Mouse (Mus musculus) hindbrain, embryonic 12.5 days (tissue): Measurements from ENCODE around the gene Mrpl30. TPM values are rescaled to one million over a fixed set of nuclear protein-coding genes. Genes with fewer than 3 reads are reported as not detected.
A peak's percentile ranks its signal among the peaks of the same experiment; 100 is the strongest.

Experiments
- ATAC-seq: fragments of 200-750 bp; cut with Nextera tagmentation; 2 replicates; pipeline ENCODE4 v1.8.0; 2017; ENCODE audit warnings: moderate TSS enrichment; ENCODE audit not compliant: low FRiP score
- H3K27ac ChIP-seq: fragments of 300-500 bp; sonication (generic); 2 replicates; pipeline ENCODE4 v1.5.1; 2016; ENCODE audit warnings: mild to moderate bottlenecking
- H3K27me3 ChIP-seq: fragments of 300-500 bp; sonication (generic); 2 replicates; pipeline ENCODE4 v1.6.1; 2016; ENCODE audit warnings: mild to moderate bottlenecking
- H3K36me3 ChIP-seq: fragments of 300-500 bp; sonication (generic); 2 replicates; pipeline ENCODE4 v1.6.1; 2016; ENCODE audit warnings: mild to moderate bottlenecking
- H3K4me1 ChIP-seq: fragments of 300-500 bp; sonication (generic); 2 replicates; pipeline ENCODE4 v1.6.1; 2016
- H3K4me2 ChIP-seq: fragments of 300-500 bp; sonication (generic); replicated peaks from 2 replicates; pipeline ENCODE4 v1.6.1; 2016; ENCODE audit warnings: mild to moderate bottlenecking
- H3K4me3 ChIP-seq: fragments of 300-500 bp; sonication (generic); 2 replicates; pipeline ENCODE4 v1.5.1; 2016; ENCODE audit warnings: mild to moderate bottlenecking
- H3K9ac ChIP-seq: fragments of 300-500 bp; sonication (generic); 2 replicates; pipeline ENCODE4 v1.6.1; 2016; ENCODE audit warnings: mild to moderate bottlenecking, moderate library complexity
- H3K9me3 ChIP-seq: fragments of 300-500 bp; sonication (generic); replicated peaks from 2 replicates; pipeline ENCODE4 v1.6.1; 2016; ENCODE audit warnings: mild to moderate bottlenecking
- WGBS: fragments of 180-500 bp; shearing (Covaris S2); methylation state at CpG from one replicate; pipeline ENCODE4 v1.1.7; 2016; 5-methylcytosine and 5-hydroxymethylcytosine counted together
- polyA plus RNA-seq: library from polyadenylated mRNA; unstranded; fragments of >200 nt; fragmentation: Nextera tagmentation; extraction: Ambion mirVana; gene quantifications from 2 replicates; pipeline ENCODE4 v1.2.1, GENCODE M21; 2016

Mrpl30 gene
- 185 and 220 TPM in 2 replicates for polyA plus RNA-seq

DNA sequence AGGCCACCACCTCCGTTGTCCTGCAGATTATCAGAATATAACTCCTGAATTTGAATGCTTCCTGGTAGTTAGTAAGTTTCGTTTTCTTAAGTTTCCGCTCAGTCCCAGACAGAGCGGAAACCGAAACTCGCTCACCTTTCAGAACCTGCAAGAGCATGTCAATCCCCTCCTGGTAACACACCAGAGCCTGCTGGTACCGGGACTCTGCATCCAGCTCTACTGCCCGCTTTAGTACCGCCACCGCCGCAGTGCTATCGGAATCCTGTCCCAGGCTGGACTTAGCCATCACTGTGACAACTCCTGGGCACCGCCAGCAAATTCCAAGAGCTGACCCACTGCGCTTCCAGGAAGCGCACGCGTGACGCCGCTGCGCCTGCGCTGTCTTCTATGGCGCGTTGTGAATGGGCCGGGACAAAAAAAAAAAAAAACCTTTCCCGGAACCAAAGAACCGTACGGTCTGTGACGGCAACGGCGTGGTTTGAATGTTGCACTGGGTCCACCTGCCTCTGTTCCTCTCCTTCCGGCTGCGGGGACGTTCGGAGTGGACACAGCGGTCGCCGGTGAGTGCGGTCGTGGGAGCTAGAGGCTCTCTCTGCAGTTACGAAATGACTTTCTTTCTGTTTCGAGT lies at the start of gene Mrpl30, which contains the start of gene Mitd1:
Gene Mrpl30 (plus strand): TSS at position 453 of the 628 bp plus-strand sequence.
Gene Mitd1 (minus strand): TSS at position 387 of the 628 bp plus-strand sequence.
- peak; percentile 88 for ATAC-seq
- no peaks in the 10 kb centered on the region for H3K9me3 ChIP-seq
- WGBS = under 1% methylated on average over 41 of the region's 41 CpGs
- peaks cover 19% of the 10 kb centered on the region for H3K4me1 ChIP-seq
- peak within 1 kb of the TSS; percentile 77 for H3K4me2 ChIP-seq
- H3K27ac ChIP-seq = peak within 1 kb of the TSS; percentile 80
- H3K4me3 ChIP-seq = peak within 1 kb of the TSS; percentile 67
- H3K9ac ChIP-seq = peak within 1 kb of the TSS; percentile 75
- H3K27me3 ChIP-seq = no peaks in the 10 kb centered on the region
- H3K36me3 ChIP-seq = peaks cover 13% of the 10 kb centered on the region

DNA sequence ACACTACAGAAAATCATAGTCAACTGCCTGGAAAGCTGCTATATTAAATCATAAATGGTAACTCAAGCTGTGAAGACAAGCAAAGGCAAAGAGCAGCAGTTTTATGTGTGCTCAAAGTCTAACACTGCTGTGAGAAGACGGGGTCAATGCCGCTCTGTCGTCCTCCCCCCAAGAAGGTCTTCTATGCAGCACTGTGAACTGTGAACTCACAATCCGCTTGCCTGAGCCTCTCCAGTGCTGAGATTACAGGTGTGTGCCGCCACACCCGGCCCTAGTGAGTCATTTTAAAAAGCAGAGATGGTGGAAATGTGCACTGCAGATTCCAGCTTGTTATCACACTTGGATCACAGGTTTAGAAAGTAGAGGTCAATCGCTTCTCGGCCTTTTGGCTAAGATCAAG lies 43.4 kb upstream of the Mrpl30 start:
- H3K27me3 ChIP-seq = no peaks in the 10 kb centered on the region
- no peaks in the 10 kb centered on the region for H3K9me3 ChIP-seq
- ATAC-seq = no peak
- WGBS = 83% methylated on average over 8 of the region's 8 CpGs
- no peak overlapping the region for H3K27ac ChIP-seq
- peaks cover 4% of the 10 kb centered on the region; the same call in 1 of the 2 replicates for H3K4me1 ChIP-seq
- H3K4me2 ChIP-seq = no peak overlapping the region
- no peak overlapping the region for H3K9ac ChIP-seq
- H3K4me3 ChIP-seq = no peak overlapping the region
- no peaks in the 10 kb centered on the region for H3K36me3 ChIP-seq

DNA sequence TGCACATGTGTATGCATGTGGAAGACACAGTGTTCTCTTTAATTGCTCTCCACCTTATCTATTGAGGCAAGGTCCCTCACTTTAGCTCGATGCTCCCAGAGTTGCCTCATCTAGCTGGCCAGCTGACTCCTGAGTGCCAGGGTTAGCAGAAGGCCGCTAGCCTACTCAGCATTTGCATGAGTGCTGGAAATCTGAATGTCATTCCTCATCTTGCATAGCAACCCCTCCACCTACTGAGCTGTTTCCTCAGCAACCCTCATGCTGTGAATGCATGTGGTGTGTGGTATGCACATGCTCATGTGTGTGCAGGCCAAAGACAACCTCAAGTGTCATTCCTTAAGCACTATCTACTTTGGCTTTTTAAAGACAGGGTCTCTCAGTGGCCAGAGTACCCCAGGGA lies 39.6 kb upstream of the Mrpl30 start:
- H3K9ac ChIP-seq = no peak overlapping the region
- no peak for ATAC-seq
- H3K27me3 ChIP-seq = no peaks in the 10 kb centered on the region
- H3K27ac ChIP-seq = no peak overlapping the region
- WGBS = 49% methylated on average over 2 of the region's 2 CpGs
- H3K4me3 ChIP-seq = no peak overlapping the region
- peaks cover 13% of the 10 kb centered on the region for H3K36me3 ChIP-seq
- peaks cover 4% of the 10 kb centered on the region; the same call in 1 of the 2 replicates for H3K4me1 ChIP-seq
- no peaks in the 10 kb centered on the region for H3K9me3 ChIP-seq
- no peak overlapping the region for H3K4me2 ChIP-seq

DNA sequence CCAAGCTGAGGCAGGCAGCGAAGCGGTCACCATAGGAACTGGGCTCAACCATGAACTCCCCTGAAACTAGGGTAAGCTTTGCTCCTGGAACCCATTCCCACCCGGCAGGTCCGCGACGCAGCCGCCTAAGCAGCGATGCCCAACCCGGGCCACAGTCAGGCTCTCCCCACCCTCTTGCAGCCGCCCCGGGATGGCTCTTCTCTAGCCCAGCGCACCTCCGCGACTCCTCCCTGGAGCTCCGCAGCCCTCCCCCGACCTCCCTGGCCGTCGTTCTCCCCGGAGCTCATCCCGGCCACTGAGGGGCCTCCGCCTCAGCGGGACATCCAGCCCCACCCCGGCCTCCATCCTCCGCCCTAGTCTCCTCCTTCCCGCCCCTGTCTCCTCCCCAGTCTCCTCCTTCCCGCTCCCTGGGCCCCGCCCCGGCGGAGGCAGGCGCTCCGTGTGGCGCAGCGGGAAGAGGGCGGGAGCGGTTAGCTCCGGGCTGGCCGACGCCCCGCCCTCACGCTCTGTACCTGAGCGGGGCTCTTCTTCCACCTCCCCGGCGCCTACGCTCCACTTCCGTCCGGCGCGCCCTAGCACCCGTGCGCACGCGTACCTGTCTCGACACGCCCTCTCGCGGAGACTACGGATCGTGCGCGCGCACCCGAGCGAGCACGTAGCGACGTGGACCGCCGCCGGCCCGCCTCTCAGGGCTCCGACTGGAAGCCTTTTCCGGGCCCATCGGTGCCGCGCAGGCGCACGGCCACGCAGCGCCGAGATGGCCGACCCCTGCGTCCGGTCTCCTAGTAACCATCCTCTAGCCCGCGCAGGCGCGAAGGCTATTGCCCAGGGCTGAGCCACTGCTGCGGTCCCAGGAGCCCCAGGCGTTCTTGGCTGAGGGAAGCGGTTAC lies 25.5 kb upstream of the Mrpl30 start:
- H3K4me1 ChIP-seq = no peaks in the 10 kb centered on the region
- peak overlapping the region; percentile 70 for H3K4me2 ChIP-seq
- H3K9me3 ChIP-seq = no peaks in the 10 kb centered on the region
- ATAC-seq = peak; percentile 98
- H3K4me3 ChIP-seq = peak overlapping the region; percentile 68
- H3K27me3 ChIP-seq = no peaks in the 10 kb centered on the region; the same call in 1 of the 2 replicates
- peak overlapping the region; percentile 94 for H3K27ac ChIP-seq
- peak overlapping the region; percentile 76 for H3K9ac ChIP-seq
- H3K36me3 ChIP-seq = no peaks in the 10 kb centered on the region
- WGBS = 1% methylated on average over 87 of the region's 90 CpGs

DNA sequence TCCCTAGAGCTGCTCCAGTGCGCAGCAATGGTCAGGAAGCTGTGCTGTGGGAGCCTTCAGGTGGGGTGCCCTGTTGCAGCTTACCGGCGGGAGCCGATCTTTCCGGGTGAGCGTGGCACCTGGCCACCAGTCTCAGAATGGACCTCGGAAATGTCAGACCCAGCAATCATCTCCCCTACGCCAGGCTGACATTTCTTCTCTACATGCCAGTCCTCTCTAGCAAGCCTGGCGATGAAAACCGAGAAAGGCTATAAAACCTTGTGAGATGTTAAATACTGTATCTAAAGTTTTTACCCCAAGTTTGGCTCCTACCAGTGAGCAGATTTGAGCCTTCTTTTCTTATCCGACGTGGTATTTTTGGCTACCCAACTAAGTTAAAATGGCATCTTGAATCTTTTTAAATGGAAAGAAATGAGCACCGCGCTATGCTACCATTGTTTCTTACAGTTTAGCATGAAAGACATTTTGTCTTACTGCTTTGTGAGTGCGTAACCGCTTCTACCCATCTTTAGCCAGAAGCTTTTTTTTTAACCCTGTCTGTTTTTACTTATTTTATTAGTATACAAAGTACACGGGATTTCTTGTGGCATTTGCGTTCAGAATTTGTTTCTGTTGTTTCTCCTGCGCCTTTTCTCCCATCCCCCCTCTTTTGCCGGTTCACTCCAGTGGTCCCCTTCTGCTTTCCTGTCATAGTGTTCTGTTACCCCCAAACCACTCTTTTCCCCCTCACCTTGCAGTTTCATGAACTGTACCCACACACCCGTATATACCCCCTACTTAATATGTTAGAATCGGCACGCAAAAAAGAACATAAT lies 24.7 kb upstream of the Mrpl30 start:
- Histone ChIP-seq H3K36me3 (no peaks in the 10 kb centered on the region), H3K27ac (peak overlapping the region; percentile 91), H3K4me1 (no peaks in the 10 kb centered on the region), H3K9me3 (no peaks in the 10 kb centered on the region), H3K4me3 (peak overlapping the region; percentile 68), H3K9ac (peak overlapping the region; percentile 76), H3K27me3 (no peaks in the 10 kb centered on the region; the same call in 1 of the 2 replicates), H3K4me2 (peak overlapping the region; percentile 70)
- 14% methylated on average over 23 of the region's 23 CpGs for WGBS
- ATAC-seq = no peak

DNA sequence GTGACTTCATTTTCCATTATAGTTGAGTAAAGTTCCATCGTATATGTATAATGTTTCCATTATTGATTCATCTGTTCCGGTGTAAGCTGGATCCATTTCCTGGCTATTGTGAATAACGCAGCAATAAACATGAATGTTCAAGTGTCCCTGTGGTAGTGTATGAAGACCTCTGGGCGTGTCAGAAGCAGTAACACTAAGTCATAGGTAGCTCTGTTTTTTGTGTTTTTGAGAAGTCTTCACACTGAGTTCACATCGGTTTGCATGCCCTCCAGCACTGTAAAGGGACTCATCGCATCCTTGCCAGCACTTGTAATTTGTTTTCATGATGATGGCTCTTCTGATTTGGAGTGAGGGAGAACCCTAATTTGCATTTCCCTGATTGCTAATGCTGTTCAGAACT lies 24.0 kb upstream of the Mrpl30 start, which contains the start of gene Tsga10:
Gene Tsga10 (minus strand): TSS at position 144 of the 400 bp plus-strand sequence.
- 84% methylated on average over 6 of the region's 6 CpGs for WGBS
- Histone ChIP-seq H3K4me2 (peak within 1 kb of the TSS; percentile 70), H3K4me3 (peak within 1 kb of the TSS; percentile 68), H3K27ac (peak within 1 kb of the TSS; percentile 91), H3K9me3 (no peaks in the 10 kb centered on the region), H3K36me3 (no peaks in the 10 kb centered on the region), H3K4me1 (no peaks in the 10 kb centered on the region), H3K27me3 (no peaks in the 10 kb centered on the region; the same call in 1 of the 2 replicates), H3K9ac (peak within 1 kb of the TSS; percentile 76)
- ATAC-seq = no peak

DNA sequence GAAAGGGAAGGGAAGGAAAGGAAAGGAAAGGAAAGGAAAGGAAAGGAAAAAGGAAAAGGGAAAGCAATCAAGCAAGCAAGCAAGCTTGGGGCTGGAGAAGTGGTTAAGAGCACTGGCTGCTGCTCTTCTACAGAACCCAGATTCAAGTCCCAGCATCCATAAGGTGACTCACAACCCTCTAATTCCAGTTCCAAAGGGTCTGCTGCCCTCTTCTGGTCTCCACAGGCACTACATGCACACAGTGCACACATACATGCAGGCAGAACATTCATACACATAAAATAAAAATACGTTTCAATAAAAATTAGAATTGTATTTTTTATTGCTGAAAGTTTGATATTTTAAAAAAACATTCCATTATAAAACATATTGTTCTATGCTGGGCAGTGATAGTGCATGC lies 23.2 kb upstream of the Mrpl30 start:
- no peaks in the 10 kb centered on the region for H3K36me3 ChIP-seq
- H3K9ac ChIP-seq = no peak overlapping the region
- no peak overlapping the region for H3K4me2 ChIP-seq
- H3K27me3 ChIP-seq = no peaks in the 10 kb centered on the region; the same call in 1 of the 2 replicates
- no peaks in the 10 kb centered on the region for H3K4me1 ChIP-seq
- H3K9me3 ChIP-seq = no peaks in the 10 kb centered on the region
- no peak overlapping the region for H3K4me3 ChIP-seq
- H3K27ac ChIP-seq = no peak overlapping the region
- 69% methylated on average over 1 of the region's 1 CpGs for WGBS
- no peak for ATAC-seq

DNA sequence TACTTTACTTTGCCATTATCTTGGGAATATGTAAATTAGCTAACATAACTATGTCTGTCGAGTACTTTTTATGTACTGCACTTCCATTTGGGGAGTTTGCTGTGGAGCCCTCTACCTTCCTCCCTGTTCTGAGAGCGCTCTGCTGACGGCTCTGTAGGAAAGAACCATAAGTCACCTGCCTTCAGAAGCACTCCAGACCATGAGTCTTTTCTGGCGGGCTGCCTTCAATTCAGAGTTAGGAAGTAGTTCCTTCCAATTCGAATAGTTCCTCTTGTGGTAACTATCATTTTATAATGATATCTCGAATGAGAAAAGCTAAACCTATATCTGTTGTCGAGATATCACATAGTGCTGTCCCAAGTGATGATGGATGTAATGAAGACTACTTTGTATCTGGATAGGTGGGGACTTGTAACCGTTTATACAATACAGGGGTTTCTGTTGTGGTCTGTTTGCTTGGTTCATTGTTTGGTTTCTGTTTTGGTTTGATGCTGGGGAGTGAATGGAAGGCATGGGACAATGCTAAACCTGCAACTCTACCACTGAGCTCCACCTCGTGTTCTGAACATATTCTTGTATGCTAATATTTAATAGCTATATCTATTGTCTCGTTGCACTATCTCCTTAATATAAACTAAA lies 22.5 kb upstream of the Mrpl30 start:
- H3K9ac ChIP-seq = no peak overlapping the region
- H3K36me3 ChIP-seq = no peaks in the 10 kb centered on the region
- WGBS = 74% methylated on average over 10 of the region's 10 CpGs
- H3K4me3 ChIP-seq = no peak overlapping the region
- H3K27ac ChIP-seq = no peak overlapping the region
- no peaks in the 10 kb centered on the region for H3K9me3 ChIP-seq
- H3K4me2 ChIP-seq = no peak overlapping the region
- no peaks in the 10 kb centered on the region; the same call in 1 of the 2 replicates for H3K27me3 ChIP-seq
- H3K4me1 ChIP-seq = peaks cover 4% of the 10 kb centered on the region; the same call in 1 of the 2 replicates
- no peak for ATAC-seq

DNA sequence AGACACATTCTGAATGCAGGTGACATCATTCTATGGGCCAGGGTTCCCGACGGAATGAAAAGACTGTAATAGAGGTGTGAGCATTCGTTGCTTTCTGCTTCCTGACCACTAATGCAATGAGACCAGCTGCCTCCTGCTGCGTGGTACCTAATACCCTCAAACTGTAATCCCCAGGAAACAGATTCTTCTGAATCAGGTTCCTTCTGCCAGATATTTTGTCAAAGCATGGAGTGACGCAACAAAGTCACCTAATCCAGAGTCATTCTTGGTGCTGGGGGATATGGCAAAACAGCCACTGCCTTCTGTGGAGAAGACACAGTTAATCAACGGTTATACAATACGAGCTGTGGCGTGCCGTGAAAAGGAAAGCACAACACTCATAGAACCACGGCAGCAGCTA lies 21.6 kb upstream of the Mrpl30 start:
- Histone ChIP-seq H3K27ac (no peak overlapping the region), H3K4me3 (no peak overlapping the region), H3K9me3 (no peaks in the 10 kb centered on the region), H3K36me3 (no peaks in the 10 kb centered on the region), H3K27me3 (no peaks in the 10 kb centered on the region; the same call in 1 of the 2 replicates), H3K4me1 (peaks cover 5% of the 10 kb centered on the region; the same call in 1 of the 2 replicates), H3K4me2 (no peak overlapping the region), H3K9ac (no peak overlapping the region)
- WGBS = 63% methylated on average over 10 of the region's 10 CpGs
- ATAC-seq = no peak

DNA sequence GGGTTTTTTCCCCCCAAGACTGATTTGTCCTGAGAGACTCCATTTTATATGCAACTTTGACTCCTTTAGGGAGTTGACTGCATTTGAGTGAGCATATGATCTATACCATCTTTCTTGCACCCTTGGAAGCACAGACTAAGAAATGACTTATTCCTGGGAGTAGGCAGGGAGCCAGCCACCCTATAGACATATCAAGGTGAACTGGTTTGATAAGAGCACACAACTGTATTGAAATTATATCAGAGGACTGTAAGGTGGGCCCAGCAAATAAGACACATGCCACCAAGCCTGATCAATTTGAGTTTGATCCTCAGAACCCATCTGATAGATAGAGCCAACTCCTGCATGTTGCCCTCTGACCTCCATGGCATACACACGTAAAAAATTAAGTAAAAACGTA lies 20.9 kb upstream of the Mrpl30 start:
- peaks cover 5% of the 10 kb centered on the region; the same call in 1 of the 2 replicates for H3K4me1 ChIP-seq
- WGBS = 44% methylated on average over 2 of the region's 2 CpGs
- H3K27ac ChIP-seq = no peak overlapping the region
- no peak overlapping the region for H3K4me2 ChIP-seq
- no peaks in the 10 kb centered on the region; the same call in 1 of the 2 replicates for H3K27me3 ChIP-seq
- no peaks in the 10 kb centered on the region for H3K36me3 ChIP-seq
- ATAC-seq = no peak
- H3K9me3 ChIP-seq = no peaks in the 10 kb centered on the region
- H3K4me3 ChIP-seq = no peak overlapping the region
- no peak overlapping the region for H3K9ac ChIP-seq

DNA sequence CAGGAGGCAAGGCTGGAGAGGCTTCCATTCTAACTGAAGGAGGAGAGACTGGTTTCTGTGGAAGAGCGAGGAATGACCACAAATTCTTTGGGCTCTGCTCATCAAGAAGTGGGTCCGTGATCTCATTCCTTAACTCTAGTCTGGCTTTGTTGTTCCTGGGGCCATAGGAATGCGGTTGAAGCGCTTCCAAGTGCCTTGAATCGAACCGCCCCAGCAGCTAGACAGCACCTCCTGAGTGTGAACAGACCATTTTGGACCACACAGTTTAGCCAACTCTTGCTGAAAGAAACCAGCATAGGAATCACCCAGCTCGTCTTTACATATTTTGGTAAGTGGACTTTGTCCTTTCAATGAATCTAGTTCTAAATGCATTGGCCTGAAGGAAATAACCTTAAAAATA lies 18.6 kb upstream of the Mrpl30 start, which contains the start of gene Lipt1:
Gene Lipt1 (plus strand): TSS at position 35 of the 400 bp plus-strand sequence.
- Histone ChIP-seq H3K36me3 (peaks cover 20% of the 10 kb centered on the region), H3K27ac (peak within 1 kb of the TSS; percentile 66; the same call in 1 of the 2 replicates), H3K4me3 (peak within 1 kb of the TSS; percentile 49)

More for the DNA sequence above, 18.6 kb upstream of the Mrpl30 start, which contains the start of gene Lipt1:
- Histone ChIP-seq H3K4me1 (peaks cover 5% of the 10 kb centered on the region; the same call in 1 of the 2 replicates), H3K9ac (peak within 1 kb of the TSS; percentile 37), H3K4me2 (peak within 1 kb of the TSS; percentile 76), H3K27me3 (no peaks in the 10 kb centered on the region; the same call in 1 of the 2 replicates), H3K9me3 (peaks cover 11% of the 10 kb centered on the region; the same call in 1 of the 2 replicates)
- peak; percentile 33 for ATAC-seq
- 7% methylated on average over 7 of the region's 7 CpGs for WGBS
